Mouse (Mus musculus): ENCODE data around the gene Atp5b. TPM values are rescaled to one million over a fixed set of nuclear protein-coding genes. Genes with fewer than 3 reads are reported as not detected.

The Atp5b gene
- polyA plus RNA-seq (2014; fragmentation: Nextera tagmentation; extraction: Ambion mirVana), result 2,183 and 2,273 TPM in 2 replicates

DNA sequence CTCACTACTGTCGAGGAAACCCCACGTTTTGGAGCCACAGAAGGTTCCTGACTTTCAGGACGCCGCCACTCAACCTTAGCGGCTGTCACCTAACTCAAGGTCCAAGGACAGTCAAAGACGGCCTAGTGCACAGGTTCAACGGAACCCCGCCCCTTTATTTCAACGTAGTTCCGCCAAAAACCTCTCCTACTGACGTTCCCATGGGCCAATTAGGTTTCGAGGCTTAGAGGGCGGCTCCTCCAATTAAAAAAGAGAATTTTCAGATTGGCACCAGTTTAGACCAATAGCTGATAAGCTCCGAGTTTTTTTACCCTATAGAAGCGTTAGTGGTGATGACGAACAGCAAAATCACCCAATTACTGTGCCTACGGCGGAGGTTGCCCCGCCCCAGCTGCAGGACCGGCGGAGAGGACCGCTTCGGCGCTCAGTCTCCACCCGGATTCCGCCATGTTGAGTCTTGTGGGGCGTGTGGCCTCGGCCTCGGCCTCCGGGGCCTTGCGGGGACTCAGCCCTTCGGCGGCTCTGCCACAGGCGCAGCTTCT is at the start of gene Atp5b:
Gene Atp5b, plus strand, starts transcription at position 394 of the 542 bp plus-strand sequence.
- Histone ChIP-seq H3K27me3 (ENCODE audit: insufficient read depth, low read length) (no peaks in the 10 kb centered on the region), H3K4me3 (ENCODE audit: low read depth, low read length) (peak within 1 kb of the TSS; percentile 97), H3K4me1 (ENCODE audit: insufficient read depth) (no peaks in the 10 kb centered on the region; the same call in 1 of the 2 replicates), H3K9ac (peak within 1 kb of the TSS; percentile 99), H3K27ac (ENCODE audit: low read depth) (peak within 1 kb of the TSS; percentile 86), H3K4me2 (peak within 1 kb of the TSS; percentile 86), H3K9me3 (ENCODE audit: low read depth, low read length) (no peaks in the 10 kb centered on the region), H3K36me3 (ENCODE audit: insufficient read depth) (peaks cover 40% of the 10 kb centered on the region)
- TF ChIP-seq CTCF (IDR thresholded peaks at IDR 0.05; ENCODE audit: low read depth), result no peak
- ATAC-seq (ENCODE audit: insufficient read depth), result peak; percentile 98
- DNase-seq, result peak; percentile 100
- 0% methylated on average over 34 of the region's 34 CpGs for WGBS

DNA sequence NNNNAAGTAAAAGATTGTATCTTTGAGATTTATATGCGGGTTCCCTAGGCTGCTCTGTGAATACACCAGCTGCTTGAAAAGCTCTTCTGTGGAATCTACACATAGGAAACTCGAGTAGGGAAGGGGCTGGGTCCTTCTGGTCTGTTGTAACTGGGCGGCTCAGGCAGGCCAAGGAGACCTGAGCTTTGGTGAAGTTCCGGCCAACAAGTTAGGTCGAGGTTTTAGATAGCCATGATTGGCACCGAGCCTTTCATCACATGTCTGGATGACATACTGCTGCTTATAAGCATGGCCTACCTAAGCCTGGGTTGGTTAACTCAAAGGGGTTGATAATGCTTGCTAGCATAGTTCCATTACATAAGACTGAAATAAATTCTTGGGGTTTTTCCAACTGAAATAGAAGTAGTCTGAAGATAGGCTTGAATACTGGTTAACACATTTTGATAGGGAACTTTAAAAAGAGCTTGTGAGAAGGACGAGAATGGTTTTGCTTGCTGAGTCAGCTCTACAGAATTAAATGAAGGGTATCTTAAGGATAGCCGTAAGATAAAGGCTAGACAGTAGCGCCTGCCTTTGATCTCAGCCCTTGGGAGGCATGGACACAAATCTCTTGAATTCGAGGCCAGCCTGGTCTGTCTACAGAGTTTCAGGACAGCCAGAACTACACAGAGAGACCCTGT is 46.2 kb upstream of the Atp5b start:
- peak; percentile 63 for DNase-seq
- 1% methylated on average over 10 of the region's 10 CpGs for WGBS
- no peaks in the 10 kb centered on the region for H3K9me3 ChIP-seq (ENCODE audit: low read depth, low read length)
- H3K36me3 ChIP-seq (ENCODE audit: insufficient read depth), result peaks cover 42% of the 10 kb centered on the region
- peak overlapping the region; percentile 78 for H3K4me3 ChIP-seq (ENCODE audit: low read depth, low read length)
- ATAC-seq (ENCODE audit: insufficient read depth), result no peak
- peak overlapping the region; percentile 87 for H3K4me2 ChIP-seq
- peak overlapping the region; percentile 98 for H3K27ac ChIP-seq (ENCODE audit: low read depth)
- H3K9ac ChIP-seq, result peak overlapping the region; percentile 96
- no peaks in the 10 kb centered on the region for H3K27me3 ChIP-seq (ENCODE audit: insufficient read depth, low read length)
- peaks cover 13% of the 10 kb centered on the region for H3K4me1 ChIP-seq (ENCODE audit: insufficient read depth)
- no peak for TF ChIP-seq CTCF (IDR thresholded peaks at IDR 0.05; ENCODE audit: low read depth)

DNA sequence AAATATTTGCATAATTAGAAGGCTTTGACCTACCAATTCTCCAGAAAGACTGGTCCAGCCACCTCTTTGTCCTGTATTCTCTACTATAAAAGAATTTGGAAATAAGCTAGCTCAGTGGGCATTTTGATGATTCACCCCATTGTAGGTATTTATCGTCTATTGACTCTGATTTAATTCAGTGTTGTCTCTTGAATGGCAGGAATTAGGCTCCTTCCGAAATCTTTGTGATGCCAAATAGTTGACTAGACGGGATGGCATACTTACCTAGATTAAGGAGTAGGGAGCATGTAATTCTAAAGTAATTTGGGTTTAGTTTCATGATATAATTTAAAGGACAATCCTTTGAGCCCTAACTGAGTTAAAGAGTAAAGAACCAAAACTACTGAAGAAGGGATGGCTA is 45.2 kb upstream of the Atp5b start:
- TF ChIP-seq CTCF (IDR thresholded peaks at IDR 0.05; ENCODE audit: low read depth), result no peak
- ATAC-seq (ENCODE audit: insufficient read depth) (no peak), DNase-seq (no peak)
- 74% methylated on average over 3 of the region's 3 CpGs for WGBS
- H3K36me3 ChIP-seq (ENCODE audit: insufficient read depth), result peaks cover 52% of the 10 kb centered on the region
- no peaks in the 10 kb centered on the region for H3K27me3 ChIP-seq (ENCODE audit: insufficient read depth, low read length)
- peaks cover 13% of the 10 kb centered on the region for H3K4me1 ChIP-seq (ENCODE audit: insufficient read depth)
- peak overlapping the region; percentile 20 for H3K9ac ChIP-seq
- no peaks in the 10 kb centered on the region for H3K9me3 ChIP-seq (ENCODE audit: low read depth, low read length)
- no peak overlapping the region for H3K27ac ChIP-seq (ENCODE audit: low read depth)
- peak overlapping the region; percentile 87 for H3K4me2 ChIP-seq
- H3K4me3 ChIP-seq (ENCODE audit: low read depth, low read length), result peak overlapping the region; percentile 20

DNA sequence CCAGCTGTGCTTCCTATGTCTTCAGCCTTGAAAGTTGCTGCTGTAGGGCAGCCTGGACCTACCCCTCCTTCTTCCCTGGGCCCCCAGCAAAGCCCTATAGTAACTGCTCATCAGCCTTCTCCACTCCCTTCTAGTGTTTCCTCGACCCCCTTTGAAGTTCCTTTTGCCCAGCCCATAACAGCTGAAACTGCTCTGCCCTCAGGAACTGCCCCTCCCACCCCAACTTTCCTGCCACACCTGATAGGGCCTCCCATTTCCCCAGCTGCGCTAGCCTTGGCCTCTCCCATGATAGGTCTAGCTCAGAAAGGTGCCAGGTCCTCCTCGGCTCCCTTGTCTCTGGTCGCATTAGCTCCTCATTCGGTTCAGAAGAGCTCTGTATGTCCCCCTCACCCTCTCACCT is 43.9 kb upstream of the Atp5b start:
- WGBS, result 46% methylated on average over 5 of the region's 5 CpGs
- no peaks in the 10 kb centered on the region for H3K9me3 ChIP-seq (ENCODE audit: low read depth, low read length)
- H3K27ac ChIP-seq (ENCODE audit: low read depth), result no peak overlapping the region
- no peak for ATAC-seq (ENCODE audit: insufficient read depth)
- peaks cover 64% of the 10 kb centered on the region for H3K36me3 ChIP-seq (ENCODE audit: insufficient read depth)
- H3K9ac ChIP-seq, result no peak overlapping the region
- no peaks in the 10 kb centered on the region for H3K27me3 ChIP-seq (ENCODE audit: insufficient read depth, low read length)
- DNase-seq, result no peak
- no peak overlapping the region for H3K4me3 ChIP-seq (ENCODE audit: low read depth, low read length)
- peaks cover 13% of the 10 kb centered on the region for H3K4me1 ChIP-seq (ENCODE audit: insufficient read depth)
- H3K4me2 ChIP-seq, result peak overlapping the region; percentile 14; the same call in 1 of the 2 replicates
- TF ChIP-seq CTCF (IDR thresholded peaks at IDR 0.05; ENCODE audit: low read depth), result no peak

DNA sequence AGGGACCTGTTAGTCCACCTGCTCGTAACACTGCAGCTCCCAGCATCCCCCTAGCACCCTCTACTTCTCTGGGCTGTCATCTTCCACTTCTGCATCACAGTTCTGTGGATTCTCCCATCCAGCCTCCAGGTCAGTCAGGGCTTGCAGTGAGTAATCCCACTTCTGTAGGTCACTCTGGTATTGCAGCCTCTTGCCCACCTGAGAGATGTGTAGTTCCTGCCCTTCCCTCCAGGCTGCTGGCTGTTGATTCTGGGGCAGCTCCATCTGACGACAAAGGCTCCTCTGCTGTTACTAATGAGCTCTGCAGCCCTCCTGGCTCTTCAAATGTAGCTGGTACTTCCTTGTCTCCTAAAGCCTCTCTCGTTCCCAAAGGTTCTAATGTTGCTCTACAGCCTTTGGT is 43.2 kb upstream of the Atp5b start:
- Histone ChIP-seq H3K4me1 (ENCODE audit: insufficient read depth) (peaks cover 13% of the 10 kb centered on the region), H3K27me3 (ENCODE audit: insufficient read depth, low read length) (no peaks in the 10 kb centered on the region), H3K4me3 (ENCODE audit: low read depth, low read length) (no peak overlapping the region), H3K9ac (no peak overlapping the region; the same call in 1 of the 2 replicates), H3K9me3 (ENCODE audit: low read depth, low read length) (no peaks in the 10 kb centered on the region), H3K36me3 (ENCODE audit: insufficient read depth) (peaks cover 71% of the 10 kb centered on the region), H3K4me2 (no peak overlapping the region), H3K27ac (ENCODE audit: low read depth) (no peak overlapping the region)
- no peak for TF ChIP-seq CTCF (IDR thresholded peaks at IDR 0.05; ENCODE audit: low read depth)
- 70% methylated on average over 3 of the region's 3 CpGs for WGBS
- ATAC-seq (ENCODE audit: insufficient read depth) (no peak), DNase-seq (no peak)

DNA sequence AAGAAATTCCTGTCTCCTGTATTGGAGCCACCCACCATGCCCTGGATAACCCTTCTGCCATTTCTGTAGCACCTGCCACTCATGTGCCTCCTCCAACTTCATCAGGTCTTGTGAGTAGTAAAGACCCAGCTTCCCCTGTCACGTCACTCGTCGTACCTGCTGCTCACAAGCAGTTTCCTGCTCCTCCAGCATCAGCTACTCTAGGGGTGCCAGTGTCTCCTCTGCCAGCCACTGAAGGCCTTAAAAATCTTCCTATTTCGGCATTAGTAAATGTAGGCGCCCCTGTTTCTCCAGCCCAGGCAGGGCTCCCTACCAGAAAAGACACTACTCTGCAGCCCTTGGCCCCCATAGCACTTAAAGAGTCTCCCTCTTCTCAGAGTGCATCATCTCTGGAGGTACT is 42.8 kb upstream of the Atp5b start:
- DNase-seq, result no peak
- 87% methylated on average over 5 of the region's 5 CpGs for WGBS
- no peak for ATAC-seq (ENCODE audit: insufficient read depth)
- no peak for TF ChIP-seq CTCF (IDR thresholded peaks at IDR 0.05; ENCODE audit: low read depth)
- Histone ChIP-seq H3K27ac (ENCODE audit: low read depth) (no peak overlapping the region), H3K4me3 (ENCODE audit: low read depth, low read length) (no peak overlapping the region), H3K36me3 (ENCODE audit: insufficient read depth) (peaks cover 76% of the 10 kb centered on the region), H3K4me1 (ENCODE audit: insufficient read depth) (peaks cover 13% of the 10 kb centered on the region), H3K9ac (no peak overlapping the region), H3K27me3 (ENCODE audit: insufficient read depth, low read length) (no peaks in the 10 kb centered on the region), H3K4me2 (no peak overlapping the region), H3K9me3 (ENCODE audit: low read depth, low read length) (no peaks in the 10 kb centered on the region)

DNA sequence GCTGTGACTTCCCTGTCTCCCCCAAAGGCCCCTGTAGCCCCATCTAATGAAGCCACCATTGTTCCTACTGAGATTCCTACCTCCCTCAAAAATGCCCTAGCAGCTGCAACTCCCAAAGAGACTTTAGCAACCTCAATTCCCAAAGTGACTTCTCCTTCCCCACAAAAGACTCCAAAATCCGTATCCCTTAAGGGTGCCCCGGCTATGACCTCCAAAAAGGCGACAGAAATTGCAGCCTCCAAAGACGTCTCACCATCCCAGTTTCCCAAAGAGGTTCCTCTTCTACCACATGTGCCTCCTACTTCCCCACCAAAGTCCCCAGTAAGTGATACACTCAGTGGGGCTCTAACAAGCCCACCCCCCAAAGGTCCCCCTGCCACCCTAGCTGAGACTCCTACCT is 41.4 kb upstream of the Atp5b start:
- TF ChIP-seq CTCF (IDR thresholded peaks at IDR 0.05; ENCODE audit: low read depth), result no peak
- peaks cover 13% of the 10 kb centered on the region for H3K4me1 ChIP-seq (ENCODE audit: insufficient read depth)
- H3K27ac ChIP-seq (ENCODE audit: low read depth), result no peak overlapping the region
- no peak overlapping the region for H3K9ac ChIP-seq
- H3K9me3 ChIP-seq (ENCODE audit: low read depth, low read length), result no peaks in the 10 kb centered on the region
- no peaks in the 10 kb centered on the region for H3K27me3 ChIP-seq (ENCODE audit: insufficient read depth, low read length)
- WGBS, result 73% methylated on average over 4 of the region's 4 CpGs
- no peak overlapping the region for H3K4me3 ChIP-seq (ENCODE audit: low read depth, low read length)
- DNase-seq, result no peak
- H3K4me2 ChIP-seq, result no peak overlapping the region
- ATAC-seq (ENCODE audit: insufficient read depth), result no peak
- peaks cover 89% of the 10 kb centered on the region for H3K36me3 ChIP-seq (ENCODE audit: insufficient read depth)
